Mouse (Mus musculus): ENCODE data around the gene Col16a1.

DNA sequence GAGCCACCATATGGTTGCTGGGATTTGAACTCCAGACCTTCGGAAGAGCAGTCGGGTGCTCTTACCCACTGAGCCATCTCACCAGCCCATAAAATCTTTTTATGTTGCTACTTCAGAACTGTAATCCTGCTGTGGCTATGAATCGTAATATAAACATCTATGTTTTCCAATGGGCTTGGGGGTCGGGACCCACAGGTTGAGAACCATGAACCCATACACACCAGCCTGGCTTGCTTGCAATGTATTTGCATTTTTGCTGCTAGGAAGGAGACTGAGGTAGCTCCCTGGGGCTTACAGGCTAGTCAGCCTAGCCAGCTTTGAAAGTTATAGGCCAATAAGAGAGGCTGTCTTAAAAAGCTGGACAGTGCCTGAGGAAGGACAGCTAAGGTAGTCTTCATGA, 36.9 kb upstream of the Col16a1 start:
- TF ChIP-seq CTCF (IDR thresholded peaks at IDR 0.05; ENCODE audit: borderline replicate concordance, insufficient read depth, low read length) (no peak), POLR2A (IDR thresholded peaks at IDR 0.05; ENCODE audit: low read depth, low read length) (no peak)

All from embryonic fibroblast, embryonic 13.5 days (primary cell).